ENCODE assay signal across 28 mouse cellular contexts in genomic region chr16:87556320-87556719, GRCm38 (mm10). TPM values are rescaled to one million over a fixed set of nuclear protein-coding genes. Genes with fewer than 3 reads are reported as not detected.
DNase-seq lines count a peak whose midpoint lies in the region; ATAC-seq and TF ChIP-seq lines count a peak whose summit lies in the region.
"Had no signal": no experiment of that assay in that cellular context is flagged by ENCODE, and none has a peak within 500 bp of the region (broad histone marks: within the 10 kb centered on the region; RNA-seq: fewer than 3 reads in every experiment).

No protein-coding gene starts in this region.

- peaks cover 18% of the 10 kb centered on the region for H3K4me1 ChIP-seq in heart, embryonic 16.5 days (ENCODE audit: control insufficient read depth, insufficient read depth, low read length)
- no peaks in the 10 kb centered on the region for H3K4me1 ChIP-seq in lung, embryonic 14.5 days (ENCODE audit: insufficient read depth)
- H3K4me1 ChIP-seq in intestine, postnatal 0 days (replicated peaks; ENCODE audit: control insufficient read depth, insufficient read depth, low read length), result no peaks in the 10 kb centered on the region
- 0 out of 2 replicates have a peak, but pooled peaks cover 4% of the 10 kb centered on the region for H3K4me1 ChIP-seq in stomach, postnatal 0 days (replicated peaks; ENCODE audit: control insufficient read depth, insufficient read depth)
- H3K4me1 ChIP-seq in forebrain, embryonic 13.5 days, result no peaks in the 10 kb centered on the region
- H3K4me1 ChIP-seq: embryonic facial prominence, embryonic 15.5 days; forebrain, embryonic 10.5 days; forebrain, embryonic 15.5 days; hindbrain, embryonic 15.5 days had no signal

- H3K27ac ChIP-seq in heart, embryonic 16.5 days (ENCODE audit: low read length), result 0 out of 2 replicates have a peak overlapping the region, but pooled peaks have one; percentile 1
- no peak overlapping the region for H3K27ac ChIP-seq in lung, embryonic 14.5 days (ENCODE audit: low read depth)
- no peak overlapping the region for H3K27ac ChIP-seq in intestine, postnatal 0 days (ENCODE audit: low read depth, low read length)
- no peak overlapping the region for H3K27ac ChIP-seq in stomach, postnatal 0 days (replicated peaks)
- H3K27ac ChIP-seq in forebrain, embryonic 13.5 days, result no peak overlapping the region
- H3K27ac ChIP-seq: embryonic facial prominence, embryonic 15.5 days; forebrain, embryonic 10.5 days; forebrain, embryonic 15.5 days; heart, adult 2 months; hindbrain, embryonic 15.5 days had no signal

- WGBS in heart, embryonic 16.5 days, result 24% methylated on average over 8 of the region's 8 CpGs
- WGBS in lung, embryonic 14.5 days, result 21% methylated on average over 8 of the region's 8 CpGs
- 23% methylated on average over 8 of the region's 8 CpGs for WGBS in intestine, postnatal 0 days
- 28% methylated on average over 8 of the region's 8 CpGs for WGBS in stomach, postnatal 0 days
- WGBS in forebrain, embryonic 13.5 days, result 72% methylated on average over 8 of the region's 8 CpGs

- no peaks in the 10 kb centered on the region for H3K27me3 ChIP-seq in heart, embryonic 16.5 days (ENCODE audit: control insufficient read depth, insufficient read depth, low read length)
- no peaks in the 10 kb centered on the region for H3K27me3 ChIP-seq in lung, embryonic 14.5 days (ENCODE audit: insufficient read depth, low read length)
- no peaks in the 10 kb centered on the region for H3K27me3 ChIP-seq in intestine, postnatal 0 days (replicated peaks; ENCODE audit: control insufficient read depth, insufficient read depth, low read length)
- H3K27me3 ChIP-seq in stomach, postnatal 0 days (ENCODE audit: control insufficient read depth, insufficient read depth, low read length), result no peaks in the 10 kb centered on the region
- H3K27me3 ChIP-seq in forebrain, embryonic 13.5 days, result no peaks in the 10 kb centered on the region
- H3K27me3 ChIP-seq: CH12.LX; embryonic facial prominence, embryonic 15.5 days; forebrain, embryonic 15.5 days; hindbrain, embryonic 15.5 days; Patski had no signal

- H3K4me2 ChIP-seq in heart, embryonic 16.5 days (ENCODE audit: low read depth, low read length), result no peak overlapping the region
- H3K4me2 ChIP-seq in lung, embryonic 14.5 days, result no peak overlapping the region
- H3K4me2 ChIP-seq in intestine, postnatal 0 days (replicated peaks; ENCODE audit: low read depth), result no peak overlapping the region
- no peak overlapping the region for H3K4me2 ChIP-seq in stomach, postnatal 0 days (replicated peaks; ENCODE audit: low read depth)
- H3K4me2 ChIP-seq in forebrain, embryonic 13.5 days, result no peak overlapping the region
- H3K4me2 ChIP-seq: embryonic facial prominence, embryonic 15.5 days; forebrain, embryonic 15.5 days; hindbrain, embryonic 15.5 days had no signal

- ATAC-seq in heart, embryonic 16.5 days (replicated peaks; ENCODE audit: extremely low read depth, insufficient read depth, low FRiP score), result no peak
- no peak for ATAC-seq in lung, embryonic 14.5 days (ENCODE audit: insufficient read depth)
- ATAC-seq in intestine, postnatal 0 days, result peak; percentile 38; the same call in 1 of the 2 replicates
- ATAC-seq in stomach, postnatal 0 days (ENCODE audit: low FRiP score, low TSS enrichment), result 0 out of 2 replicates have a peak, but pooled peaks have one; percentile 32
- ATAC-seq in forebrain, embryonic 13.5 days, result no peak
- ATAC-seq: activated CD4-positive, CD25-positive, alpha-beta regulatory T cell, adult 4 months; forebrain, embryonic 15.5 days; Patski had no signal

- H3K4me3 ChIP-seq in heart, embryonic 16.5 days (ENCODE audit: low read length), result no peak overlapping the region
- H3K4me3 ChIP-seq in lung, embryonic 14.5 days (ENCODE audit: low read depth, low read length), result no peak overlapping the region
- H3K4me3 ChIP-seq in intestine, postnatal 0 days (ENCODE audit: low read depth, low read length), result no peak overlapping the region
- no peak overlapping the region for H3K4me3 ChIP-seq in stomach, postnatal 0 days (ENCODE audit: low read depth, low read length)
- H3K4me3 ChIP-seq in forebrain, embryonic 13.5 days, result no peak overlapping the region
- H3K4me3 ChIP-seq: embryonic facial prominence, embryonic 15.5 days; erythroblast, embryonic 14.5 days; forebrain, embryonic 10.5 days; forebrain, embryonic 15.5 days; heart, adult 2 months; hindbrain, embryonic 15.5 days had no signal

- H3K9ac ChIP-seq in heart, embryonic 16.5 days (ENCODE audit: low read length), result no peak overlapping the region
- no peak overlapping the region for H3K9ac ChIP-seq in lung, embryonic 14.5 days
- H3K9ac ChIP-seq in intestine, postnatal 0 days (ENCODE audit: low read depth, low read length), result no peak overlapping the region
- H3K9ac ChIP-seq in stomach, postnatal 0 days (ENCODE audit: low read length), result no peak overlapping the region
- H3K9ac ChIP-seq in forebrain, embryonic 13.5 days, result no peak overlapping the region
- H3K9ac ChIP-seq: embryonic facial prominence, embryonic 15.5 days; forebrain, embryonic 15.5 days; hindbrain, embryonic 15.5 days had no signal

- H3K9me3 ChIP-seq in heart, embryonic 16.5 days (replicated peaks; ENCODE audit: control insufficient read depth, low read length), result no peaks in the 10 kb centered on the region
- no peaks in the 10 kb centered on the region for H3K9me3 ChIP-seq in lung, embryonic 14.5 days (ENCODE audit: low read depth, low read length)
- no peaks in the 10 kb centered on the region for H3K9me3 ChIP-seq in intestine, postnatal 0 days (ENCODE audit: control insufficient read depth)
- no peaks in the 10 kb centered on the region for H3K9me3 ChIP-seq in stomach, postnatal 0 days (ENCODE audit: control insufficient read depth, low read length)
- H3K9me3 ChIP-seq in forebrain, embryonic 13.5 days (replicated peaks), result no peaks in the 10 kb centered on the region
- H3K9me3 ChIP-seq: embryonic facial prominence, embryonic 15.5 days; forebrain, embryonic 10.5 days; forebrain, embryonic 15.5 days; hindbrain, embryonic 15.5 days had no signal

- TF ChIP-seq EP300 in stomach, postnatal 0 days (optimal IDR thresholded peaks at IDR 0.05), result no peak

- no peak for TF ChIP-seq CTCF in lung, embryonic 14.5 days (IDR thresholded peaks at IDR 0.05; ENCODE audit: low read depth)
- TF ChIP-seq CTCF in intestine, postnatal 0 days (IDR thresholded peaks at IDR 0.05; ENCODE audit: low read depth), result no peak
- no peak for TF ChIP-seq CTCF in stomach, postnatal 0 days (IDR thresholded peaks at IDR 0.05; ENCODE audit: low read depth)

- intact Hi-C loops in heart, postnatal 25 days (cut with DNase I), result no loop called here
- intact Hi-C loops in left cerebral cortex, postnatal 14 days (cut with DNase I), result no loop called here

- H3K36me3 ChIP-seq in heart, embryonic 16.5 days (ENCODE audit: control insufficient read depth, insufficient read depth), result no peaks in the 10 kb centered on the region
- H3K36me3 ChIP-seq in lung, embryonic 14.5 days (ENCODE audit: insufficient read depth), result no peaks in the 10 kb centered on the region
- no peaks in the 10 kb centered on the region for H3K36me3 ChIP-seq in intestine, postnatal 0 days (ENCODE audit: control insufficient read depth, insufficient read depth)
- no peaks in the 10 kb centered on the region for H3K36me3 ChIP-seq in stomach, postnatal 0 days (ENCODE audit: control insufficient read depth, insufficient read depth, low read length)
- H3K36me3 ChIP-seq in forebrain, embryonic 13.5 days (ENCODE audit: poor library complexity, severe bottlenecking), result no peaks in the 10 kb centered on the region
- H3K36me3 ChIP-seq: embryonic facial prominence, embryonic 15.5 days; forebrain, embryonic 10.5 days; forebrain, embryonic 15.5 days; hindbrain, embryonic 15.5 days had no signal

- DNase-seq in heart, postnatal 25 days (ENCODE audit: low spot score), result no peak
- DNase-seq in lung, embryonic 14.5 days, result peak; percentile 26
- no peak for DNase-seq in lung, postnatal 36 days
- DNase-seq in stomach, postnatal 0 days (ENCODE audit: low spot score), result no peak
- no peak for DNase-seq in left cerebral cortex, postnatal 14 days (ENCODE audit: low spot score in 2 of 2)
- DNase-seq: adrenal gland, postnatal 10 days; cerebellum, adult 11 months; cerebellum, adult 8-10 months; cerebellum, postnatal 14 days; embryo, embryonic 11 days; gastrocnemius, postnatal 10 days; heart, adult 2 months; heart, postnatal 14 days; kidney, adult 18-20 months had no signal

RNA-seq across cellular contexts. Expression of gene Map3k7cl, which starts 3.2 kb away (rescaled TPM):
- 0.30 and 0.86 TPM in 2 replicates for polyA plus RNA-seq in heart, embryonic 16.5 days (2015; fragmentation: Nextera tagmentation; extraction: Ambion mirVana)
- total RNA-seq in heart, postnatal 25 days (2021), result 1 to 10 TPM; 2.2 to 2.3 TPM
- polyA plus RNA-seq in lung, embryonic 14.5 days (2014; fragmentation: Nextera tagmentation; extraction: Ambion mirVana), result 0.21 and 0.32 TPM in 2 replicates
- 0.35 and 0.43 TPM in 2 replicates for polyA plus RNA-seq in intestine, postnatal 0 days (2015; fragmentation: Nextera tagmentation; extraction: Ambion mirVana)
- 0.19 and 0.58 TPM in 2 replicates for polyA plus RNA-seq in stomach, postnatal 0 days (2015; fragmentation: Nextera tagmentation; extraction: Ambion mirVana)
- polyA plus RNA-seq in forebrain, embryonic 13.5 days (2015; fragmentation: Nextera tagmentation; extraction: Ambion mirVana), result 0.10 TPM in 1 of 2 replicates, not detected in the other
- total RNA-seq in left cerebral cortex, postnatal 14 days (2021), result under 1 TPM; 0.66 to 0.77 TPM
- total RNA-seq: common myeloid progenitor, adult 5-6 weeks had no signal
- polyA plus RNA-seq: activated CD4-positive, CD25-positive, alpha-beta regulatory T cell, adult 4 months; embryonic facial prominence, embryonic 11.5 days; erythroblast, embryonic 14.5 days; forebrain, embryonic 10.5 days; forebrain, embryonic 15.5 days; hindbrain, embryonic 11.5 days; hindbrain, embryonic 15.5 days had no signal

Comparison
In these comparisons a context has a peak if more than half of its experiments do, and no peak if none do; other contexts are left out.
1. ATAC-seq: peak in intestine, postnatal 0 days (single experiment) and stomach, postnatal 0 days (single experiment); none in heart, embryonic 16.5 days (single experiment), lung, embryonic 14.5 days (single experiment) and forebrain, embryonic 13.5 days (single experiment).